In the genomic region with DNA sequence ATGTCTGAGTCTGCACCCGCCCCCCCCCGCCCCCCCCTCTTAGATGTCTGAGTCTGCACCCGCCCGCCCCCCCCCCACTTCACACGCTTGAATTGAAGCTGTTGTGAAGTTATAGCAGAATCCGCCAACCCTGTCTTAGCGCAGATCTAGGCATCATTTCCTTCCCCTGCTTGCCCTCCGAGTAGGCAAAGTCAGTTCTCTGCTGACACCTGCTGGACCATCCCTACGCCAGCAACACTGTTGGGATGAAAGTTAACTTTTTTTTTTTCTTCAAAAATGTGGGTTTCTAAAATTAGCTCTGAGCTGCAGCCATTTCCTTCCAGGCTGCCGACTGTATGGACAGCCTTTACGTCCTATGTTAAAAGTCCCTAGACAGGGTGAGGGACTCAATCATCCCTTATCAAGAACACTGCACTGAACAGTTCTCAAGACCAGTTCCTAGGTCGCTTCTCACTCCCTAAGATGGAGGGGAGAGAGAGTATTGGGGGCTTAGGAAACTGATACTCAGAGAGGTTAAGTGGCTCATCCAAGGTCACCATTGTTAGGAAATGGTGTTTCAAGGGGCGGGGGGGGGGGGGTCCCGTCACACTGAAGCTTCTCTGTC, we compare ENCODE assay signal across 9 mouse cellular contexts. TPM values are rescaled to one million over a fixed set of nuclear protein-coding genes. Genes with fewer than 3 reads are reported as not detected.
DNase-seq lines count a peak whose midpoint lies in the region; ATAC-seq lines count a peak whose summit lies in the region.
"Had no signal": no experiment of that assay in that cellular context is flagged by ENCODE, and none has a peak within 500 bp of the region (broad histone marks: within the 10 kb centered on the region; RNA-seq: fewer than 3 reads in every experiment).

No protein-coding gene starts in this region.

- ATAC-seq in embryonic facial prominence, embryonic 14.5 days (ENCODE audit: low read depth): peak; percentile 83
- no peak for ATAC-seq in midbrain, embryonic 14.5 days (ENCODE audit: low FRiP score, low TSS enrichment)

- intact Hi-C loops in heart, postnatal 36 days (cut with DNase I): loop anchor here (1.0 to 5.0 kb wide), 6 partner anchors 33 to 476 kb away; no protein-coding TSS in a partner anchor
- intact Hi-C loops in left cerebral cortex, postnatal 4 days (cut with DNase I): loop anchor here (5.0 to 10.0 kb wide), 2 partner anchors 293 to 471 kb away; no protein-coding TSS in a partner anchor

- no peak overlapping the region for H3K4me3 ChIP-seq in embryonic facial prominence, embryonic 14.5 days (ENCODE audit: low read depth, low read length)
- no peak overlapping the region for H3K4me3 ChIP-seq in midbrain, embryonic 14.5 days (replicated peaks; ENCODE audit: low read depth, low read length)
- H3K4me3 ChIP-seq: erythroblast, embryonic 14.5 days had no signal

- H3K9ac ChIP-seq in embryonic facial prominence, embryonic 14.5 days (ENCODE audit: low read depth, low read length): no peak overlapping the region
- H3K9ac ChIP-seq in midbrain, embryonic 14.5 days (replicated peaks; ENCODE audit: low read length): no peak overlapping the region

- H3K36me3 ChIP-seq in embryonic facial prominence, embryonic 14.5 days (ENCODE audit: control insufficient read depth, insufficient read depth, low read length): no peaks in the 10 kb centered on the region
- no peaks in the 10 kb centered on the region for H3K36me3 ChIP-seq in midbrain, embryonic 14.5 days (ENCODE audit: control insufficient read depth, insufficient read depth, low read length)

- H3K4me1 ChIP-seq in embryonic facial prominence, embryonic 14.5 days (ENCODE audit: control insufficient read depth, insufficient read depth, low read length): peaks cover under 1% of the 10 kb centered on the region; the same call in 1 of the 2 replicates
- no peaks in the 10 kb centered on the region for H3K4me1 ChIP-seq in midbrain, embryonic 14.5 days (ENCODE audit: control insufficient read depth, insufficient read depth, low read length)

- peak; percentile 39 for DNase-seq in layer of hippocampus, adult 9-11 months
- DNase-seq in layer of hippocampus, adult 8-10 months (ENCODE audit: low spot score in 2 of 2): no peak
- DNase-seq in MEL-GATA-1-ER (ENCODE audit: extremely low read depth, low read depth): peak; percentile 64
- DNase-seq in embryonic facial prominence, embryonic 14.5 days (ENCODE audit: low spot score): peak; percentile 90
- peak; percentile 61 to 69 for DNase-seq in heart, postnatal 36 days
- peak; percentile 60 for DNase-seq in left cerebral cortex, postnatal 4 days
- peak; percentile 87 for DNase-seq in midbrain, embryonic 14.5 days
- peak; percentile 20 to 67 for DNase-seq in thymus, postnatal 10 days (ENCODE audit: low spot score in 2 of 2)

- no peak overlapping the region for H3K27ac ChIP-seq in embryonic facial prominence, embryonic 14.5 days (replicated peaks; ENCODE audit: low read depth, low read length)
- no peak overlapping the region for H3K27ac ChIP-seq in midbrain, embryonic 14.5 days (replicated peaks; ENCODE audit: low read depth, low read length)

- no peaks in the 10 kb centered on the region for H3K9me3 ChIP-seq in embryonic facial prominence, embryonic 14.5 days (ENCODE audit: control insufficient read depth, low read length)
- no peaks in the 10 kb centered on the region for H3K9me3 ChIP-seq in midbrain, embryonic 14.5 days (ENCODE audit: control insufficient read depth, low read length)

- WGBS in embryonic facial prominence, embryonic 14.5 days: 4% methylated on average over 10 of the region's 14 CpGs
- WGBS in midbrain, embryonic 14.5 days: 7% methylated on average over 14 of the region's 14 CpGs

- H3K27me3 ChIP-seq in embryonic facial prominence, embryonic 14.5 days (replicated peaks; ENCODE audit: control insufficient read depth, insufficient read depth, low read length): peaks cover 52% of the 10 kb centered on the region
- H3K27me3 ChIP-seq in midbrain, embryonic 14.5 days (ENCODE audit: control insufficient read depth, insufficient read depth, low read length): peaks cover 55% of the 10 kb centered on the region

- peak overlapping the region; percentile 31 for H3K4me2 ChIP-seq in embryonic facial prominence, embryonic 14.5 days (ENCODE audit: low read depth, low read length)
- H3K4me2 ChIP-seq in midbrain, embryonic 14.5 days (ENCODE audit: low read length): no peak overlapping the region

RNA-seq across cellular contexts. Expression of a gene that starts 5.6 kb away (rescaled TPM):
- total RNA-seq in layer of hippocampus, adult 8-10 months (2022): 1 to 10 TPM in 2 of 4 experiments, under 1 TPM in 2; 0.76 to 4.5 (median 1.9) TPM
- 13.7 and 14.4 TPM in 2 replicates for polyA plus RNA-seq in embryonic facial prominence, embryonic 14.5 days (2014; fragmentation: Nextera tagmentation; extraction: Ambion mirVana)
- total RNA-seq in heart, postnatal 36 days (2021): 10 to 100 TPM in 1 of 2 experiments, 1 to 10 TPM in 1; 9.9 to 14.5 TPM
- total RNA-seq in left cerebral cortex, postnatal 4 days (2021): 1 to 10 TPM; 1.2 to 1.4 TPM
- polyA plus RNA-seq in midbrain, embryonic 14.5 days (2014; fragmentation: Nextera tagmentation; extraction: Ambion mirVana): 0.35 and 1.2 TPM in 2 replicates

Comparison
In these comparisons a context has a peak if more than half of its experiments do, and no peak if none do; other contexts are left out.
1. DNase-seq: peak in layer of hippocampus, adult 9-11 months (single experiment), MEL-GATA-1-ER (single experiment), embryonic facial prominence, embryonic 14.5 days (single experiment), heart, postnatal 36 days (2 of 2), left cerebral cortex, postnatal 4 days (single experiment), midbrain, embryonic 14.5 days (single experiment) and thymus, postnatal 10 days (2 of 2); none in layer of hippocampus, adult 8-10 months (0 of 2).